Mouse (Mus musculus) activated CD4-positive, CD25-positive, alpha-beta regulatory T cell, adult 4 months (primary cell): ENCODE data around the gene 1700016D06Rik. TPM values are rescaled to one million over a fixed set of nuclear protein-coding genes. Genes with fewer than 3 reads are reported as not detected.
A peak's percentile ranks its signal among the peaks of the same experiment; 100 is the strongest.

Source experiments
- ATAC-seq: one replicate; pipeline ENCODE4 v1.8.0; 2017
- polyA plus RNA-seq, 2 experiments: library from polyadenylated mRNA; unstranded; fragments of 100-300 nt; shearing (Covaris generic); gene quantifications; one replicate each; pipeline ENCODE4 v1.2.1; 2017

Gene 1700016D06Rik
- polyA plus RNA-seq, 2 experiments from 2014 or later = 0.52 TPM; not detected in 1

GRCm38 (mm10) chr8:11633414-11633813, 67.4 kb downstream of the 1700016D06Rik start:
- no peak for ATAC-seq

- ATAC-seq = no peak
These were observed 68.5 kb downstream of the 1700016D06Rik start for GRCm38 (mm10) chr8:11632406-11632805.

- ATAC-seq = no peak
These were observed 71.7 kb downstream of the 1700016D06Rik start for GRCm38 (mm10) chr8:11629206-11629605.

- ATAC-seq = no peak
These were observed 72.2 kb downstream of the 1700016D06Rik start for GRCm38 (mm10) chr8:11628506-11629132.

GRCm38 (mm10) chr8:11627717-11628116, 73.1 kb downstream of the 1700016D06Rik start:
- no peak for ATAC-seq

- peak; percentile 43 for ATAC-seq
These were observed 75.8 kb downstream of the 1700016D06Rik start for GRCm38 (mm10) chr8:11625084-11625483.

DNA sequence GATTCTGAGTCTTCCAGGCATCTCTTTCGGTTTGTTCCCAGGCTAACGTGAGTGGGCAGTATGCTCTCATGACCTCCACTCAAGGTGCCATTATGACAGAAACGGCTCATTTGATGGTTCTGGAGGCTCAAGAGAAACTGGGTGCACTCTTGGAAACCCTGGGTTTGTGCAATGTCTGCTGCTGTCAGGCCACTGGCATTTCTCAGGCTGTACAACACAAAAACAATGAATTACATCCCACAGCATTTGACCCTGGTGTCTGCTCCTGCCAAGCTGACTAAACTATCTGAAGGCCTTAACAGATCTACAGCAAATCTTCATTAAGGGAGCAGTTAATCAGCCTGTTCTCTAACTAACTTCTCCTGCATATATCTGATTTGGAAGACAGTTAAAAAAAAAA, 81.8 kb downstream of the 1700016D06Rik start:
- no peak for ATAC-seq

- ATAC-seq = no peak
These were observed 82.8 kb downstream of the 1700016D06Rik start for GRCm38 (mm10) chr8:11618063-11618462.

DNA sequence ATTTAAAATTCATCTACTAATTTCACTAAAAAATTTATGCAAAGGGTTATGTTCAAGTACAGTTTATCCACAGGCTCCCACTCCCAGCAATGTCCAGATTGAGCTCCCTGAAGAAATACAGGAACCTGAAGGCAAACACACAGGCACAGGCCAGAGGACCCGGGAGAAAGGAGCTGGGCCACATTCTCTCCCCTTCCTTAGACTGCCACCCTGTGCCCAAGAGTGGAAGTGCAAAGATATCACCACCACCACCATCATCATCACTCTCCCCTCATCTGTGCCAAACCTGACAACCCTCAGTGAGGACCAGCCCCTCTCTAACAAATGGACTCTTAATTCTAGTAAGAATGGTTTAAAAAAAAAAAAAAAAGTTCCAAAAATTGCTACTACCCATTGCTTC, 84.6 kb downstream of the 1700016D06Rik start:
- ATAC-seq = peak; percentile 57

- ATAC-seq = no peak
These were observed 86.6 kb downstream of the 1700016D06Rik start for GRCm38 (mm10) chr8:11614126-11614835.

- no peak for ATAC-seq
These were observed 92.0 kb downstream of the 1700016D06Rik start for GRCm38 (mm10) chr8:11608848-11609247.

Other genes starting within 250 kb of the 1700016D06Rik start
- 1 to 10 TPM; 7.8 to 8.7 TPM for gene Rab20, start 222.4 kb downstream of the 1700016D06Rik start, polyA plus RNA-seq
- 10 to 100 TPM; 46.7 to 61.4 TPM for gene Naxd, start 203.6 kb downstream of the 1700016D06Rik start, polyA plus RNA-seq
- 10 to 100 TPM; 11.2 to 15.7 TPM for gene Cars2, start 150.3 kb downstream of the 1700016D06Rik start, polyA plus RNA-seq
- gene Ing1, start 145.5 kb downstream of the 1700016D06Rik start, polyA plus RNA-seq = 10 to 100 TPM; 59.6 to 65.6 TPM
- gene Ankrd10, start 65.3 kb downstream of the 1700016D06Rik start, polyA plus RNA-seq = 10 to 100 TPM; 51.8 to 54.2 TPM
- gene Arhgef7, start 26.7 kb upstream of the 1700016D06Rik start, polyA plus RNA-seq = 10 to 100 TPM; 23.7 to 26.7 TPM
- not detected for gene Tex29, start 139.4 kb upstream of the 1700016D06Rik start, polyA plus RNA-seq